Mouse (Mus musculus) spleen, postnatal 10 days (tissue): Measurements from ENCODE around the gene Mrpl37.

Source experiments
- DNase-seq, 2 experiments: peaks; one replicate each; pipeline ENCODE4 v3.0.0; 2021 to 2022; ENCODE audit warnings: low spot score in 2 of 2

Mrpl37 gene

DNA sequence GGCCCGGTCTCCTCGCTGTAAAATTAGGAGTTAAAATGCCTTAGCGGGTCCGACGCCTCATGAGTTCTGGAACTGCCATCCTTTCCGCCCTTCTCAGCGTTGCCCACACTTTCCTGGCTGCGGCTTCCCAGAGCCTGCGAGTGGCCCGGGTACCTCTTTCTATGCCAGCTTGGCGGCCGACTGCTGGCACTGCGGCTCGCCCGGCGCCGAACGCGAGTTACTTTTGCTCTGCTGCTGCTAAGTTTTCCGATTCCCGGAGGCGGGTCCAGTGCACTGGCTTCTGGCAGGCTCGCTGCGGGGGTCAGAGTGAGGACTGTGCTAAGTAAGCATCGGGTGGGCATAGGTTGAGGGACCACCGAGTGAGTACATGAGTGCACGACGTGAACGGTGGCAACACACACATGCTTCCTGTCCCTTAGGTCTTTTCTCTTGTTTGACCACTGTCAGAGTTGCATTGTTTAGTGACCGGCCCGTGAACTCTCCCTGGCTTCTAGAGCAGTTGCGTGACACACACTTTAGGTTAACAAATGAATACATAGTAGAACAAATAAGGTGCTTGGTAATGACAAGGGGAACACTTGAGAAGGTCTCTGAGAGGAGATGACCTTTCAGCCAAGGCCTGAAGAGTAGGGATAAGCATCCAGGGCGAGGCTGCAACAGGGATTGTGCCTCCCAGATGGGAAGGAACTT is 628 bp upstream of the Mrpl37 start:
- peak in 1 of 2 experiments; percentile 54 for DNase-seq

DNA sequence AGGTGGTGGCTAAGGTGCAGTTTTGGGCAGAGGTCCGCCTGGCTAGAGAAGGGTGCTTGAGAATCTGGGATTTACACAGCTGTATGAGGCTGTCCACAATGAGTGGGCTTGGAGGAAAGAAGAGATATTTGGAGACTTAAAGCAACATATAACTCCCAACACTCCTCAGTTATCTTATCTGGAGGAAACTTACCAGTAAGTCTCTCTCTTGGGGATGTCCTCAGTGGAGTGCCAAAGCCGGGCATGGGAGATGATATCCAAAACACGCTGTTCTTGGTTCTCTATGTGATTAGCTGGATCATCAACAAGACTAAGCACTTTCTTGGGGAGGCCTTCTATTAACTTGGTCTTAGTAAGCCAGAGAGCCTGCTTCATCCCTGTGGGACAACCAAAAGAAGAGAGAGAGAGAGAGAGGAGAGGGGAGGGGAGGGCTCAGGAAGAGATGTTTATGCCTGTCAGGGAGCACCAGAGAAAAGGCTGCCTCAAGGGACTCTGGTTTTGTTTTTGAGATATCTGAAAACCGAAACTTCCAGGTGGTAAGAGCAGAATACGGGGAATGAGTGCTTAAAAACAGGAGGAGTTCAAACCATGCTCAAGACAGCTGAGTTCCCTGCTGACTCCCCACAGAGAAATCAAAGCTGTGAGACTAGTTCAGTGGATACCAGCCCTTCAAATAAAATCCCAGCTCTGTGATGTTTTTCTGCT is 2.1 kb downstream of the Mrpl37 start:
- DNase-seq: no peak

DNA sequence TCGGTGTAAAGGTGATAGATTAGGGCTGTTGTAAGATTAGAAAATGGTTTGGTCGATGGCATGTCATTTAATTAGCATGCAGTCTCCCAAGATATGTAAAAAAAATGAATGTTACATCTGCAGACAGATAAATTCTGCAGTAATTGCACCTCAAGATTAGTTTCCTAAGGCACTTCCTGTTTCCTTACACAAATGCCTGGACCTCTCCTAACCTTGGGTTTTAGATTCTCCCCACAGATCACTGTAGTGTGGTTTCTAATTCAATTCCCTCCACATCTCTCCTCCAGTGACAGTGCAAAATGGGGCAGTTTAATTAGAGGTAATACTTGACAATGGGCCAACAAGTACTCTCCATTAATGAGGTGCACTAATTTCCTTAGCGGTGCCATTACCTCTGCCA is 3.5 kb downstream of the Mrpl37 start:
- DNase-seq: no peak

DNA sequence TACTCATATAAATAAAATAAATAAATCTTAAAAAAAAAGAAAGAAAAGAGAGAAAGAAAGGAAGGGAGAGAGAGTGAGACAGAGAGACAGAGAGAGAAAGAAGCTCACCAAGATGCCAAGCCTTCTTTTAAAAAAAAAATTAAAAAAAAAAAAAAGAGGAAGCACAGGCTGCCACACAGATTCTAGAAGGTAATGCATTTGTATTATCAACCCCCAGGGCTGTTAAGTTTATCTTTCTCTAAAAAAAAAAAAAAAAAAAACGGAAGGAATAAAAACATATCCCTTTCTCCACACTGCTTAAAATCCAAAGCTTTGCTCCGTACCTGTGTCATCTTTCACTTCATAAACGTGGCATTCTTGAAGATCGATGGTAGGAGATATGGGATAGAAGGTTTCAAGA is 5.1 kb downstream of the Mrpl37 start:
- no peak for DNase-seq

DNA sequence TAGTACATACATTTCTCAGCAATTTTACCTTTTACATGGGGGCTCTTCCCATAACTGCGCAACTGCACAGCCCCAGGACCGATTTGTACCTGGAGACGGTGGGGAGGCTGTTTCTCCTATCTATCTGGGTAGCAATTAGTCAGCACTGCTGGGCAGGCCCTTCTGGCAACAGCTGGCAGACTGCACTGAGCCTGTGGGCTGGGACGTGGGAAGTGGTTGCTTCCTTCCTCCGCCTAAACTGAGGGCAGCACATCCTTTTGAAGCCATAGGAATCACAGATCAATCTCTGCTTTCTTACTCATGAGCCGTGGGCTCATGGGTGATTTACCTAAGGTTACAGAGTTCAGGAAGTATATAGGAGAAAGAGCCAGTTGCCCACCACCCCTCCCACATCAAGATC is 7.9 kb downstream of the Mrpl37 start:
- DNase-seq: no peak

DNA sequence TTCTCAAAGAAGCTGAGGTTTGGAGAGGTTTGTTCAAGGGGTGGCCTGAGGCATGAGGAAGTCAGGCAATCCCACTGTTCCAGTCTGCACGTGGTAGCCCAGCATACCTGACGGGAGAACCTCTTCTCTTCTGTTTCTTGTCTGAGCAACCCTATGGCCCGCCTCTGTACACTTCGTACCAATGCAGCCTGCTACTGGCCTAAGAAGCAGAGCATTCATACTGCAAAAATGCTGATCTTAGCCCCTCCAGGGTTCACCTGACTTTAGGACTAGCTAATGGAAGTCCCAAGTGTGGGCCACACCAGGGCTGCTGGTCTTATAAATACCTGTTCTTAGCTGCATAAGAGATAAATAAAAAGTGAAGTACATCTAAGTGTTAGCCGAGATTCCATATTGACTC is 8.3 kb downstream of the Mrpl37 start:
- no peak for DNase-seq

DNA sequence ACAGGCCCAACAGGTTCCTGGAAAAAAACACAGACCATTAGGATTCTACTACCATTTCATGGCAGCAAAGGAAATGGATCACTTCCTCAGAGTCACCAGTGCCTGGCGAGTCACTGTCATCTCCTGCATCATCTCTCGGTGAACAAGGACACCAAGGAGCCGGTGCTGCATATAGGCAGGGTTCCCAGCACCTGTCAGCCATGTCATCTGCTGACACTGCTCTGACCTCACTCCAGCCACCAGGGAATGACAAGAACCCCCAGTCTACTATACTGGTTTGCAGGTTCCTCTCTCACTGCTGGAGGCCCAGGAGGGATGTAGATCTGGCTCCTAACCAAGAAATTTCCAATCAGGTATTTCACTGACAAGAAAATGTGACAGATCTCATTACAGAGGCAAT is 10.6 kb downstream of the Mrpl37 start:
- no peak for DNase-seq

DNA sequence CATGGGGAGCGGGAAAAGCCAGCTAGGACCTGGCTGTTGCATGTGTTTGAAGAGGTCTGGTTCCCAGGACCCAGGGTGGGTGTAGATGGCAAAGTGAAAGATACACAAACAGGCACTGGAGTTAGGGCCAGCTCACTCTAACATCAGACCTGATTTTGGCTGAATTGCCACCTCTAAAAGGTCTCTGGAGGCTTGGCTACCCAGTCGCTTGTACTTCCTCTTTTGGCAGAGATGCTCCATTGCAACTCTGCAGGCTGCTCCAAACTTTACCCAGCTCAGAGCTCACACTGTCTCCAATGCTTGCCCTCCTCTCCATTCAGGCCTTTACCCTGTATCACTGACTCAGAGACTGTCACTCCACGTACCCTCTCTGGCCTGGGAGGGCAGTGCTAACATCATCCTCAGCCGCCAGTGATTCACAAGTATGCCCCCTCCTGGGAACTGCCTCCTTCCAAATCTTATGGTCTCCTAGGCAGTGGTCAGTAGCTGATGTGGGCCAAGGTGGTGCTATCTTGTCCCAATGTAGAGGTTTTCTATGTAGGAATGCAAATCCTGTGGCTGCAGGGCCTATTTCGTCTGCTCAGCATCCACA is 13.6 kb downstream of the Mrpl37 start:
- DNase-seq: no peak

DNA sequence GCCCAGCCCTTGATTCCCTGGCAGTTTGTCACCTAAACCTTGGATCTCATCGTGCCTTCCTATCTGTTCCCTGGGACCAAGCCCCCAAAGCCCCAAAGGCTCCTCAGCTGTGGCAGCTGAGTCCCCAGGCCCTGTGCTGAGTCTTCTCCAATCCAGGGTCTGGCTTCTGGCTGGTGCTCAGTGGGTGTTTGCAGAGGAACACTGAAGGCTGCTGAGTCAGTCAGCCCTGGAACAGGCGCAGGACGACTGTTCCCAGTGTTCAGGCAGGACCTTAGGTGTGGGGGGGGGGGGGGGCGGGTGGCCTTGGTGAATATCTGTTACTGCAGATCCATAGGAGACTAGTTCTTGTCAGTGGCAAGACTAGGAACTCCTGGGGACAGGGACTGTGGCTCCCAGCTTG is 14.8 kb downstream of the Mrpl37 start:
- DNase-seq: no peak

DNA sequence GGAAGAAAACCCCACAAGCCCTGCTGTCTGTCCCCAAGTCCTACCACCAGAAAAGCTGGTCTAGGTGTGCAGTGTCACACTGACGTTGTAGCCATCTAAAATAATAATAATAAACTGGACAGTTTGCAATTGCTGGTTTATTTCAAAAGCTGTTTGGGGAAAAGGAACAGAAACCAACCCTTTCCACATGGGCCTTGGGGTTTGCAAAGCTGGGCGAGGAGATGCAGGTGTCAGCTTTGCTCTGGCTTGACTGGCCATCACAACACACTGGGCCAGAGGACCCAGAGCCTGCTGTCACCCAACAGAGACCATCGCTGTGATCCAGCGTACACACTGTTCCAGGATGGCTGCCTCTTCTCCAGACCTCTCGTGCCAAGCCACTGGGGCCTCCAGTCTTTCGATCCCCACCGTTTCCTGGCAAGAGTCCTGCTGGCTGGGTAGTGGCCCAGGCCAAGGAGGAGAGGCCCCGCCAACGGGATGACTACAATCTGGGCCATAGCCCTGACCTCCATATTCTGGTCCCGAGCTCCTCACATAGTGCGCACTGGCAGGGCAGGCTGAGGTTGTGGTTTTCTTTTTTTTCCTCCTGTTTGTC is 18.0 kb downstream of the Mrpl37 start:
- no peak for DNase-seq

DNA sequence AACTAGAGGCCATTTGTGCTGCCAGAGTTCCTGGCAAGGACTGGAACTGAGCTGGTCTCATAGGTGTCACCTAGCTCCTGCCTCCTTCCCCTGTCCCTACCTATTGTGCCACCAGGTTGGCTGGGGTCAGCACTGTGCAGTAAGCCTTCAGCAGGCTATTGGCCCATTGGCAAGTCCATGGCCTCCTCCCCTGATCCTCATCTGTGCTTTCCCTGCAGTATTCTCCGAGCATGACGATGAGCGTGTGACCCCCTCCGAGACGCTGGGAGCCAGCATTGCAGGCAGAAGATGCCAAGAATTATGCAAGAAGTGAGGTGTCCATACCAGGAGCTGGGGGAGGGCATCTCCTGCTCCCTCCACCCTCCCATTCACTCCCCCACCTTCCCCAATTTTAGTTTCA is 18.9 kb downstream of the Mrpl37 start:
- DNase-seq: no peak

DNA sequence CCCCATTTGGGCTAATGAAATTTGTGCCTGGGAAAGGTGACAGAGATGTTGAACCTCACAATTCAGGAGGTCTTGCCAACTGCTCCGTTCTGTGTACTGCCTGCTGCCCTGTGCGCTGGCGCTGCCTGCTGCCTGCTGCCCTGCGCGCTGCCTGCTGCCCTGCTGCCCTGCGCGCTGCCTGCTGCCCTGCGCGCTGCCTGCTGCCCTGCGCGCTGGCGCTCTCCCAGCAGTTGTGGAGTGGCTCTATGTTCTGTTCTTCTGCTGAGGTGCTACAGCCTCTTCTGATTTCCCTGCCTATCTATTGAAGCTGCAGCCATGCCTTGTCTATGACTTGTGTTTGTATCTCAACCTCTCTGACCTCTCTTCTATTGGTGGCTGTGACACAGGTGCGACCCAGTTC is 21.5 kb downstream of the Mrpl37 start:
- DNase-seq: no peak

DNA sequence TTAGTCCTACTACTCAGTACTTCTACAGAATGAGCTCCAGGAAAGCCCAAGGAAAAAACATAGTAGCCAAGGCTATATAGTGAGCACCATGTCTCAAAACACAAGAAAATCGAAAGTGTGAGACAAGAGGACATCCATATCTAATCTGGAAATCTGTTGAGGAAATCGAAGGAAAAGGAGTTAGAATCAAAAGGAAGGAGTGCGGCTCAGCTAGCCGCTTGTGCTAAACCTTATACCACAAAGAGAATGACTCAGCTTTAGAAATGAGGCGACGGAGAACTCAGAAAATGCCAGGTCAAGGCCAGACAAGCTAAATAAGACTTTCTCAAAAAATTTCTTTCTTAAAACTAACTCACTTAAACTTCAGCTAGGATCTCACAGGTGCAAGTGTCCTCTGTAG is 24.4 kb downstream of the Mrpl37 start:
- no peak for DNase-seq

DNA sequence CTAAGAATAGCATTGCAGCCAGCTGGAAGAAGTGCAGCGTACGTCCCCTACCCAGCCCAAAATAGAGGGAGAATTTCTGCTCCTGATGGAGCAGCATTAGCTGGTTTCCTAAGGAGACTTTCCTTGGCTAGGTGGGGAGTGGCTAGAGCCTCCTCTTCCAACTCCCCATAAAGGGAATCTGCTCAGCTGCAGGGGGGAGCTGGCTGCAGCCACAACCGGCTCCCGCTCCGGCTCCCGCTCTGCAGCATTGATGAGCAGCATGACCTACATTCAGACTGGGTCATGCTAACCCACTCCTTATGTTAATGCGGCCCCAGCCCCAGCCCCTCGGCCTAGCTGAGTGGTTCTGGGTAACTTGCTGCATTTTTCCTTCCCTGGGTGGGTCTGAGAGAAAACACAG is 27.4 kb downstream of the Mrpl37 start:
- DNase-seq: no peak

DNA sequence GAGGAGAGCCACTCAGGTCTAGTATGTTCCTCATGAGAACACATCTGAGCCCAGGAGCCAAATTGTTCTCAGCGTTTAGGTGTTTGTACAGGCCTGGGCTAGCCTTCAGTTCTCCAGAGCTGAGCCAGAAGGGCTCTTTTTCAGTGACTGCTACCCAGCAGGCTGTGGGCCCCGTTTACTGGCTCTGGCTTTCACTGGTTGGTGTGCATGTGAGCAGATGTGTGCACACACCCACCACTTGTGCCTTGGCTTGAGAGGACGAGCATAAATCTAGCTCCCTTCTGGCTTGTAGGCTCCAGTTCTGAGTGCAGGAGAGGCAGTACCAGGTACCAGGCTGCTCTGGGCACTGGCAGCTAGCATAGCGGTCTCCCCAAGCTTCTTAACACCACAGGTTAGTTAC is 28.4 kb downstream of the Mrpl37 start:
- DNase-seq: no peak

DNA sequence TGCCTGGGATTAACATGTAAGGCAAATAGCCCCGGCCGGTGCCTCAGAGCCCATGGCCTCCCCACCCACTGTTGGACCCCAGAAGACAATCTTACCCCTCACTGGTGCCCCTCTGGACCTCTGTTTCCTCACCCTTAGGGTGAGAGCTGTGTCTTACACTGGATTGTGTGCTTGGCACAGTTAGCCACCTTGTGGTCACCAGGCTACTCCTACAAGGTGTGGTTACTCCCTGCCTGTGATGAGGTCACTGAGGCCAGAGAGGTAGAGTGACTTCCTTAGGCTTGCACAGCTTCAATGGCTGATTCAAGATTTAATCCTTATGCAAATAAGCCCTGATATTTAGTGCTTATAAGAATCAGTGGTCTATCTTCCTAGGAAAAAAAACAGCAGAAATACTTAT is 29.7 kb downstream of the Mrpl37 start:
- no peak for DNase-seq

DNA sequence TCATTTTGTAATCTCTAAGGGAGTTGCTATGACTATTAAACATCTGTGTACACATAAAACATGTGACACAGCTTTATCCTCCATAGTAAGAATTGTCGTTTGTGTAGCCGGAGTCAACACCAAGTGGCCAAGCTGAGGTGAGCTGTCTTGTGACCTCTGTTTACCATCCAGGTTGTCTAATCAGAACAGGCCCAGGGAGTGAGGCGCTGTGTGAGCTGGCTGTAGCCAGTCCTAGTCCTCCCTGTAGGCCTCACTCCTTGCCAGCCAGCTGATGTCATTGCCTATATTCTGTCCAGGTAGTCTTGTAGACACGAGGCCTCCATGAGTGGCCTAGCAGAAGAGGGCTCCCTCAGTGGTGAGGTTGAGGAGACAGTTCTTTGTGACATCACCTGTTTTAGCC is 31.0 kb downstream of the Mrpl37 start:
- no peak for DNase-seq

DNA sequence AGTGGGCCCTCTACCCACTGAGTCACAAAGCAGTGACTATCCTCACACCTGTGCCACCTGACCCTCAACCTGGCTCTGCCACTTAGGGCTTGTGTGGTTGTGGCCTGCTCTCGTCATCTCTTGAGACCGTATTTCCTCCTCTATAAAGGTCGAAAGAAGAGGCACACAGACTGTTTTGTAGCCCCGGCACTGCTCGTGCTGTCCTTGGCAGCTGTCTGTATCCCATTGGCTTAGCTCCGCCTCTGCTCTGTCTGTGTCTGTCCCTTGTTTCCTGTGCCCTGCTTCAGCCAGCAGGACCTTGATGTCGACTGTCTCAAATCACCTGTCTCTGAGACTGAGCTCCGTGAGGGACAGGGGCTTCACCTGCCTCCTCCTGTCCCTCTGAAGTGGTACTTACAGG is 40.2 kb downstream of the Mrpl37 start:
- DNase-seq: no peak

DNA sequence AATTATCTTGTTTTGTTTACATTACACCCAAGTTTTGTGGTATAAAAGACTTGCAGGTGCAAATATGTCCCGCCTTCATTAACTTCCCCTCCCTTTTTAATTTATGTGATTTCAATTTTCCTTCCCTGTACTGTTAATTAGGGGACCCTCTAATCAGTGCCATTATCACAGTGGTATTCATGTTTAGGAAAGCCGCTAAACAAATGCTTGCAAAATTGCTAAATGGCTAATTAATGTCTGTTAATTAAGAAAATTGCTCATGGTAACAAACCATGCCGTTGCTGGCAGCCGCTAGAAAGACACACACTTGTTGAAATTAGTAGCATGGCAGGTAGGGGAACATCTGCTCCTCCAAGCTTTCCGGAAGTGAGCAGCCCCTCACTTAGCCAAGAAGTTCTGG is 41.3 kb downstream of the Mrpl37 start:
- DNase-seq: no peak

DNA sequence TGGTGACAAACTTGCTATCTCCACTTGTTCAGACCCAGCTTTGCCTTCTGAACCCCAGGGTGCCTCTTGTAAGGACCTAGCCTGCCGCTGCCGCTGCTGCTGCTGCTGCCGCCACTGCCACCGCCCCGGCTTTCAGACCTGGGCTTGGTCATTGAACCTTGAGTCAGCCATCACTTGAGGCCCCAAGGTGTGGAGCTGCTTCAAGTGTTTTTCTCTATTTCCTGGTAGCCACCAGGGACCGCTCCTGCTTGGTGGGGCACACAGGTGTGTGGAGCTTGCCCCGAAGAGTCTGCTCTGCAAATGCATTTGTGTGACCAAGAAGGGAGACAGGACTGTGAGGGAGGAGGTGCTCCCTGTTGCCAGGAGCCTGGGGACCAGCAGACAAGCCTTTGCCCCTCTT is 41.8 kb downstream of the Mrpl37 start:
- no peak for DNase-seq

DNA sequence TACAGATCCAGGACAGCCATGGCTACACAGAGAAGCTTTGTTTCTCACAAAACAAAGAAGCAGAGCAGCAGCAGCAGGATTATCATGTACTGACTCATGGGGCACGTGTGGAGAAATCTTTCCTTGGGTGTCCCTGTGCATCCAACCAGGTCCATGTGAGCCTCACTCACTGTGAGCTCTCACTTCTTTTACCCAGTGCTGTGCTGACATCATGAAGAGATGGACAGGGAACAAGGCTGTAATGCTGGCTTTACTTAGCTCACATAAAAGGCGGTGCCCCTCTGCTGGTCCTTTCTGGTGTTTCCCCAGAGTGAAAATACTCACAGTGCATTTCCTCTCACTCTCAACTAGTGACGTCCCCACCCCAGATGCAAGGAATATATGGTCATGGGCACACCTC is 45.2 kb downstream of the Mrpl37 start:
- DNase-seq: no peak

DNA sequence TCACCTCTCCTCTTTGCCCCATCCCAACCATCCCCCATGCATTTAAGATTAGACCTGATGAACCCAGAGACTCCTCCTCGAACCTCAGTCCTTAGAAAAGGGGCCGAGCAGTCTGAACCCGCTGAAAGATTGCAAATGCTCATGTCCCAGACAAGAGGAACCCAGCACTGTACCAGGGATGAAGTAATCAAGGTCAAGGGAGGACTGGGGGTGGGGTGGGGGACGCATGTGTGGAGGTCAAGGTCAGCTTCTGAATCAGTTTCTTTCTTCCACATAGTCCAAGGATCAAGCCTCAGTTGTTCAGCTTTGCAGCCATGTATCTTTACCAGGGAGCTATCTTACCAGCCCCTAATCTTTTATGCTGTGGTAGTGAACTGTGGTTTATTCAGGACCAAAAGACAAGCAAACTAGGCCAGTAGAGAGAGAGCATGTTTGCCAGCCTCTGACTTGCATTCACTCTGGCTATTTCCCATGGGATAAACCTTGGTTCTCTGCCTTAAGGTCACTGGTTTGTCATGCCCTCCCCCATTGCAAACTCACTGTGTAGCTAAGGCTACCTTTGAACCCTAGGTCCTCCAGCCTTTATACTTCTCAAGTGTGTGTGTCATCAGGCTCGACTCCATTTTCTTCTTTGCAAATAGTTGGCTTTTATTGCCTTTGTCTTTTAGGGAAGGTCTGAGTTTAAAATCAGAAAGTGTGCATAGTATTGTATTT is 46.2 kb downstream of the Mrpl37 start:
- no peak for DNase-seq
